Mouse (Mus musculus) T-helper 2 cell (primary cell): ENCODE measurements around the gene Rasgrp3.

Experiments
- in situ Hi-C: fragments of 300-600 bp; cut with MboI, MseI; formaldehyde crosslinking; loops from one replicate; pipeline ENCODE4 v1.15.1; 2025; ENCODE audit warnings: high pct_unique_total_duplicates

Gene Rasgrp3

DNA sequence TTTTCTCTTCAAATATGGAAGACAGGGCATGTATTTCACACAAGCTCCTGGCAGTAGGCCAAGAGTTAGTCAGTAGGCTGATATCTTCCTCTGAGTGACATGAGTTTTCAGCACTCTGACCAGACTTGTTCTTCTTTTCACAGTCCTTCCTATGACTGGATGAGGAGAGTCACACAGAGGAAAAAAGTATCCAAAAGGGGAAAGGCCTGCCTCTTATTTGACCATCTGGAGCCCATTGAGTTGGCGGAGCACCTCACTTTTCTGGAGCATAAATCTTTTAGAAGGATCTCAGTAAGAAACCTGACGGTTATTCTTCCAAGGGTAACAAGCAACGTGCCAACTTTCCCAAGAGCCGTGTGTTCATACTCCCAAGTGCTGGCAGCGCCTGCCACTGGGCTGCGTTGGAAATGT, 62.5 kb downstream of the Rasgrp3 start:
- in situ Hi-C loops, result no loop called here

DNA sequence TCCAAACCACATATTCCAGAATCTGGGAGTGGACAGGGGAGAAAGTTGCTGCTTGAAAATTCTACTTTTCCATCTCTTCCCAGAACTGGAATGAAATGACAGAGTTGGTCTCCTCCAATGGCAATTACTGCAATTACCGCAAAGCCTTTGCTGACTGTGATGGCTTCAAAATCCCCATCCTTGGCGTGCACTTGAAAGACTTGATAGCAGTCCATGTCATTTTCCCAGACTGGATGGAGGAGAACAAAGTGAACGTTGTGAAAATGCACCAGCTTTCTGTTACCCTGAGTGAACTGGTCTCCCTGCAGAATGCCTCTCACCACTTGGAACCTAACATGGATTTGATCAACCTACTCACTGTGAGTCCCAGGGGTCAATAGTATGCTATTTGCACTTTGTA, 67.3 kb downstream of the Rasgrp3 start:
- in situ Hi-C loops, result no loop called here

DNA sequence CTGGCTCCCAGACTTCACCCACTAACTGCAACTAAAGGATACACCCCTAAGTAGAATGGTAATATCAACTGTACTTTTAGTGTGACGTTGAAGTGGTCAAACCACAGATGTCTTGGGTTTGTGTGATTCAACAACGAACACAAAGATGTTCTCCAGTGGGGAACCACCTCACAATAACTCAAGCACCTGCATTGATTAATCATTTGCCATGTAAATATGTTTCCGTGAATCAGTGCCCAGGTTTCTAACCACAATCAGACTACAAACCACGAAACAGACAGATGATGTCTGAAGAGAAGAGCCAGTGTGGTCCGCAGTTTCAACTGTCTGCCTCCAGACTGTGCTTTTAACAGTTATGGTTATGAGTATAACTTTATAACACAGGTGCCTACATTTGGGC, 69.4 kb downstream of the Rasgrp3 start:
- in situ Hi-C loops, result no loop called here

DNA sequence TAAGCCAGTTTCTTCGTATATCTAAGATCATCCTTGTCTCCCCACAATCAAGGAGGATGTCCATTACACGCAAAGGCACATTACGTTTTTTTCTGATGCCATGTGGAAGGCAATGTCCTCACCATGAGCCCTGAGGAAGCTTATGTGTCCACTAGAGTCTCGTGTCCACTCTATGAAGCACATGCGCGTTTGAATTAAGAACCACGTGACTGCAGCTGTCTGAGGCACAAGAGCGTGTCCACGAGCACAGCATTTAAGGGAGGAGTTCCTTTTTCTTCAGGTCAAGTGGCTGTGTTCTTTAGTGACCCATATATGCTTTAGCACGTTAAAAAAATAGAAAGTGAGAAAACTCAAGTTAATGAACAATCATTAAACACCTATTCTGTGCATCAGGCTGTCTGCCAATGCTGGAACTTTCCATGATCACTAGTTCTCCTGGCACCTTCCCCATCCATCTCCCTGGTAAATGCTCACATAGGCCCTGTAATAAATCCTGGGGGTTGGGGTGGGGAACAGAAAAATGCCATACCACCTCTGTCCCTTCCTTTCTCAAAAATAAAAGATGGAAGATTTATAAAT, 70.5 kb downstream of the Rasgrp3 start:
- in situ Hi-C loops, result no loop called here

DNA sequence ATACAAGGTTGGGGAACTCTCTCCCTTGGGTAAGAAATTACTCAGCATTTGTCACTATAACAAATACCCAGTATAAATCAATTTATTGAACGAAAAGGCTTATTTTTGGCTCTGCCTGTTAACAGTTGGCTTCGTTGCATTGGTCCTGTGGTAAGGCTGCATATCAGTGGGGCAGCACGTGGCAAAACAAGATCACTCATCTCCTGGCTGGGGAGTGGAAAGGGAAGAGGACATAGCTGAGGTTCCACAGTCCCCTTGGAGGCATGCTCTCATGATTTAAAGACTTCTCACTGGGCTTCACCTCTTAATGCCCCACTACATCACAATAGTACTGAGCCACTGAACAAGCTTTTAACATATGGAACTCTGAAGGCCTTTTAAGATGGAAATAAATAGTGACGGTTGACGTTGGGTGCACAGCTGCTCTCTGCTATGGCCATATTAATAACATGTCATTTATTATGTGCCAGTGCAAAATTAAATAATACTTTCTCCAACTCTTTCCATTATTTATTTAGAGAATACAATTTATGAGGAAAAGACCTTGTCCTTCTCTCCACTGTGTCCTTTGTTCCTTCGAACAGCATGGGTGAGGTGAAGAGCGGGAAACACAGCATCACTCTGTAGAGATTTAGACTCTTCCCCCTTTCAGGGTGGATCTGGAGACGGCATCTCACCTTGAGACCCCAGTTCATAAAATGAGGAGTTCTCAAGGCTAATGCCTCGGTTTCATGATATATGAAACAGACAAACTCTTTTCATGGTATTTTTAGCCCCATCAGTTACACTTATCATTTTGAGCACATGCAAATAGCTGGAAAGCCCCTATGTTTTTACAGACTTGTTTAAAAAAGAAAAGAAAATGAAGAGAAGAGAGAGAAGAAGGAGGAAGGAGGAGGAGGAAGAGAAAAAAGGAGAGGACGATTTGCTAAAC, 71.3 kb downstream of the Rasgrp3 start:
- in situ Hi-C loops, result no loop called here

DNA sequence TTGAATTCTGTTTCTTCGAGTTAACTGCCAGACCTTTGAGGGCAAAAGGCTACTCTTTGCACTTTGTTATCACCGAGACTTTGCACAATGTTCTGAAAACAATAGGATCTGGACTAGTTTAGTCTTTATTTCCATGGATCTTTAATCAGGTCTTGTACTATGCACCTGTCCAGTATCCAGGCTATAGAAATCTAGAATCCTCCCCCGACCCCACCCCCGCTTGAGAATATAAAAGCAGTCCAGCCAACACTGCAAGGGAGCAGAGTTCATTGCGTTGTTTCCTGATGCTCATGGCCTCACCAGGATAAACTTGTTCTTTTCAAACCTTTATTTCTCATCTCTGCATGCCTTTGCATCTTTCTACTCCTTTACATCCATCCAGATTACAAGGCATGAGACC, 73.6 kb downstream of the Rasgrp3 start:
- in situ Hi-C loops, result no loop called here

DNA sequence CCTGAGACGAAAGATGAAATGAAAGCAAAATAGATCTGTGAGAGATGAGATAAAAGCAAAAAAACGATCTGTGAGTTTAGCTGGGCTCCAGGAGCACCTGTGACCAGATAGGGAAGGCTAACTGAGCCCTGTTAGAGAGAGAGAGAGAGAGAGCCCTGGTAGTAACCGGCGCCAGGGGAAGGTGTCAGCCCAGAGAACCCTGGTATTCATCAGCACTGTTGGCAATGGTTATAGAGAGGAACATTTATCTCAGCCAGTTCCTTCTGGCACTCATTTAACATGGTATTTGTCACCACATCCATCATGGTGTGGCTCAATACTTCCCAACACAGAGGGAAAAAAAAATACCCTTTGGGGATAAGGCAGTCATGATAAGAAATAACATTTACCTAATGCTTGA, 80.9 kb downstream of the Rasgrp3 start:
- in situ Hi-C loops, result no loop called here

DNA sequence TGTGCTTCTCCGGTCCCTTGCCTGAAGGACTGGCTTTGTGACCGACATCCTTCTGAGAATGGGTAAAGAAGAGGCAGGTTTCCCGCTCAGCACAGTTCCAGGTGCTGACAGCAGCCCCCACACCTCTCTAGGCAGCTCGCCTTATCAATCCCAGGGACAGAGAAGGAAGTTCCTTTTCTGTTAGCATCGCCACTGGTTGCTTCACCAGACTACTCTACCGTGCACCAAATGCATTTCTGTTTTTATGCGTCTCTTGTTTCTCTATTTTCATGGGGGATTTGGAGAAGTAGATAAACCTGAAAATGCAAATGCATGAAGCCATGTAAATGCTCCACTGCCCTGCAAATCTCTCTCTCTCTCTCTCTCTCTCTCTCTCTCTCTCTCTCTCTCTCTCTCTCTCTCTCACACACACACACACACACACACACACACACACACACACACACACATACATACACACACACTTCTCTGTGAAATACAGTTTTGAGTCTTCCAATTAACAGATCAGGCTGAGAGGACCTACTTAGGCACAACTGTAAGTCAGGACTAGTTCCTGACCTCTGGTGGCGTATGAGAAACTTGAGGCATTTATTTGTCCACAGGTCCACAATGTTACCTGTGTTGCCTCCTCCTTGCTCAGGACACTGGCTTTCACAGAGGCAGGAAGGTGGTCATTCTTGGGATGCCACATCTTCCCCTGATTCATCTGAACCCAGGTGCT, 82.6 kb downstream of the Rasgrp3 start:
- in situ Hi-C loops, result no loop called here

DNA sequence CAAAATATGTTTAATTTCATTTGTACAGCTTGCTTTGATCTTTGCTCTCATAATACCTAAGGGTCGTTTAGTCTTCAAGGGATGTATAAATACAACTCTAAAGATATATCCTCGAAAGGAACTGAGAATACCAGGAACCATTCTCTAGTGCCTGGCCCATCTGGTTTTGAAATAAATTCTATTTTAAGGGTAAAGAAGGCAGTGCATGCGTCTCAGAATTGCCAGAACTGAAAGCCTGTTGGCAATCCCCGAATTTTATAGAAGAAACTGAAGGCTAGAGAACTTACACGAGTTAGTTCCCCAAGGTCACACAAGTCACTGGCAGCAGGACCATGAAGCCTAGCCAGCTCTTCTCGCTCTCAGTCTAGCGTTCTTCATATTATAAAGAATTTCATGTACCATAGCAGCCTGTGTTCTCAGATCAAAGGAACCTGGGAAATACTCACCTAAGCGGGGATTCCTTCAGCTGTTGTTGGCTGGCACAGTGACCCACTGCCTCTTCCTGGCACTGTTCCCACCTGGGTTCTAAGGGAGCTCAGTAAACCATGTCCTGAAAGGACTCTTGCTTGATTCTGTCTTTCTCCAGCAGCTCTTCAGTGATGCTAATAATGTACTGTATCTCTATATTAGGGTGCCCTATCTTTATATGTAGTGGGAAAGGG, 83.7 kb downstream of the Rasgrp3 start:
- in situ Hi-C loops, result no loop called here

DNA sequence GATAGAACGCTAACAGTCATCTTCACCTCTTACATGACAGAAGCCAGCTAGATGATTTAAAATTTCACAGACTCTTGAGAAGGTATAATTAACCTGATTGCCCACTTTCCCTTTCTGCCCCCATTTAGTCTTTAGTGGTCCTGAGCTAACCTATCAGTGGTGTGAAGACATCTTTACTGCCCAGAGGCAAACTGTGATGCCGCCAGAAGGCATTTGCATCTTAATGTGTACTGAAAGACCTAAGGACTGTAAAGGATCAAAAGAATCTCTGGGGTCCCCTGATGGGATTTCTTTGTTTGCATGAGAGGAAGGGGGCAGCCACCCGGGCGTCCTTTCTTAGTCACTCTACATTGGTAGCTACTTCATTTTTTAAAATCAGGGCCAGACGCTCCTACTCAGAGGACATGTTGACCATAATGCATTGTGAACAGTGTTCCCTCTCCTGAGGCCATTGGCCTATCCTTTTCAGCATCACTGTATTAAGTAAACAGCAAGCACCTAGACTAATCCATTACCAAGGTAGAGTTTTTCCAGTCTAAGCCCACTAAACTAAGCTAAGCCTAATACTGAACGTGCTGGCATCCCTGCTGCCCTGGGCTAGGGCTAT, 85.6 kb downstream of the Rasgrp3 start:
- in situ Hi-C loops, result no loop called here

DNA sequence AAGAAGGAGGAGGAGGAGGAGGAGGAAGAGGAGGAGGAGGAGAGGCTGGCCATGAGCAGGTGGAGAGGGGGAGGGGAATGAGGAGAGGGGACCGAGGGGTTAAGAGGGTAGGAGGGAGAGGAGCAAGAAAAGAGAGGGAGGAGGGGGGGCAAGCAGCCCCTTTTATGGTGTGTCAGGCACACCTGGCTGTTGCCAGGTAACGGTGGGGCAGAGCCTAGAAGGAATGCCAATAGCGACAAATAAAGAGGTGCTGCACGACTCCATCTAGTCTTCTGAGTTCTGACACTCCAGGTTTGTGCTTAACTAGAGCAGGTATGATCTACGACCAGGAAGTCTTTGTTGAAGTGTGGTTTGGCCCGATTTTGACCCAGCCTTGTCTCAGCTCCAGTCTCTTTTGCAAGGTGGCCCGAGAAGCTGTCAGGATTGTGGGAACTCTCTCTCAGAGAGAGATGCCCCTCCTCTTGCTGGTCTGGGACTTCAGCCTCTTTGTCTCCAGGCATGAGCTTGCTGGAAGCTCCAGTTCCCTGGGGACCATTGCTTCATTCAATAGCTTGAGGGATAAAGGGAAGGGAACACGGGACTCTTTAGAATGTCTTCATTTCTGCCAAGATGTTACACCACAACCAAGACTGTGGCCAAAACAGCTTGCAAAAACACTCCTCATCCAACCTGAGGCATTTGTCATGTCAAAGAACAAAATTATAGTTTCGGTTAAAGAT, 86.8 kb downstream of the Rasgrp3 start:
- in situ Hi-C loops, result no loop called here

DNA sequence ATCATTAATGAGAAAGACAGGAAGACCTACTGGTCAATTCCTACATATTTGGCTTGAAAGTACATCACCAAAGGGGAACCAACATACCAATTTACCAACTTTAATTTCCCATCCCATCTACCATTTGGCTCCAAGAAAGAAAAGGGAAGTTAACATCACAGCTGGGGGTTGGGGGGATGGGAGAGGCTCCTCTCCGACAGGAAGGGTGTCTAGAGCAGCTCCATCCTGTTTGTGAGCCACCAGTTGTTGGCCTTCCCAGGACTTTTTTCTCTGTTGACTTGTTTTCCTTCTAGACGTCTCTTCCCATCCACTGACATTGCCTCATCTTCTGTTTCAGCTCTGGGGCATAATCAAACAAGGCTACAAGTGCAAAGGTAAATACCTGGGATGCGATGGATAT, 88.1 kb downstream of the Rasgrp3 start:
- in situ Hi-C loops, result no loop called here

DNA sequence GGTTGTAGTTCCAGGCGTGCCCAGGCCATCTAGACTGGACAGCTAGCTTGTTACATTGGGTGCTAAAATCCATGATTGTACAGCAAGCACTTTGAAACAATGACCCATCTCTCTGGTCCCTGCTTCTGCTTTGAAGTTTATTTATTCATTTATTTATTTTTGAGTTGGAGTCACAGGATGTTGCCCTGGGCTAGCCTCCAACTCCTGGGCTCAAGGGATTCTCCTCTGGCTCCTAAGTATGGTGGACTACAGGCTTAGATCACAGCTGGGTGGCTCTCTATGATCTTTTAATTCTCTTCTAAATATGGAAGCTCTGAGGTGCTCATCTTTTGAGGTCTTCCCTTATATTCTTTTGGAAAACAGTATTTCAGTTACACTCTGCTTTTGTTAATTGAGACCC, 90.7 kb downstream of the Rasgrp3 start:
- in situ Hi-C loops, result no loop called here

DNA sequence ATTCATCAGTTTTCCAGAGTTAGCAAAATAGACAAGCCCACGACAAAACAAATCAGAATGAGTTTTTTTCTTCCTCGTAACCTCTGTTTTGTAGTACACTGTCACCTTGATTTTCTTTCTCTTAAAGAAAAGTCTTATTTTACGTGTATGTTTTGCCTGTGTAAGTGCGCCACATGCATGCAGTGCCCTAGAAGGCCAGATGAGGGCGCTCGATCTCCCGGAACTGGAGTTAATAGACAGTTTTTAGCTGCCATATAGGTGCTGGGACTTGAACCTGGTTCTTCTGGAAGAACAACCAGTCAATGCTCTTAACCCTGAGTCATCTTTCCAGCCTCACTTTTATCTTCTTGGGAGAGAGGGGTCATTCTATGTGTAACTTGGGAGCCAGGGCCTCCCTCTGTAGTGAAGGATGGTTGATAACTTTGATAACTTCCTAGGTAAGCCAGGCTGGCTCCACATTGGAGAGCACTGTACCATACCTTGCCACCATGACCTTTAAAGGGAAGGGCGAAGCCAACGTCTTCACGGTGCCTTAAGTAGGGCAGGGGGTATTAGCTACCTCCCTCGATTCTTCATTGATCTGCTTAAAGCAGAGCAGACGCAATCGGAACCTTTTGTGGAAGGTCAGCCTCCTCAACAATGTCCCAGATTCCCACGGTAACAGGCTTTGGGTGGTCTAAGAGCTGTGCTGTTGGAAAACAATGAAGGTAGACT, 93.7 kb downstream of the Rasgrp3 start:
- in situ Hi-C loops, result no loop called here

DNA sequence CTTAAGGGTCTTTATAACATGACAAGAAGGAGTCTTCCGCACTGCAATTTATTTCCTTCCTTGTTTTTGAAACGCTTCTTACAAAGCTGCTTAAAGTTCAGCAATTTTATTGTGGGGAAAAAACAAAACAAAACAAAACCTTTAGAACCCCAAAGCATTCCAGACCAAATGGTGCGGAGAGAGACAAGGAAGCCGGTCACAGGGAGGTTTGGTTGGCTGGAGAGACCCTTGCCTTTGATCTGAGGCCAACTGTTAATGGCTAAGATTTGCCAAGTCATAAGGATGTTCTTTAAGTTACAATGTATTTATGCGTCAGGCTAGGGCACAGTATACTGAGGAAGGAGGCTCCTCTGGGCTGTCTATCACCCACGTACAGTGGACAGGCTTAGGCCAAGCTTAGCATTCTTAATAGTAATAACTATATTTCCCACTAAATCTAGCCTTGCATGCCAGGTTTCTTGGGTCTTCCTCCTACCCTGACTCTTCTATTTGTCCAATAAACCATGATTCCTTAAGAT, 96.8 kb downstream of the Rasgrp3 start:
- in situ Hi-C loops, result no loop called here

DNA sequence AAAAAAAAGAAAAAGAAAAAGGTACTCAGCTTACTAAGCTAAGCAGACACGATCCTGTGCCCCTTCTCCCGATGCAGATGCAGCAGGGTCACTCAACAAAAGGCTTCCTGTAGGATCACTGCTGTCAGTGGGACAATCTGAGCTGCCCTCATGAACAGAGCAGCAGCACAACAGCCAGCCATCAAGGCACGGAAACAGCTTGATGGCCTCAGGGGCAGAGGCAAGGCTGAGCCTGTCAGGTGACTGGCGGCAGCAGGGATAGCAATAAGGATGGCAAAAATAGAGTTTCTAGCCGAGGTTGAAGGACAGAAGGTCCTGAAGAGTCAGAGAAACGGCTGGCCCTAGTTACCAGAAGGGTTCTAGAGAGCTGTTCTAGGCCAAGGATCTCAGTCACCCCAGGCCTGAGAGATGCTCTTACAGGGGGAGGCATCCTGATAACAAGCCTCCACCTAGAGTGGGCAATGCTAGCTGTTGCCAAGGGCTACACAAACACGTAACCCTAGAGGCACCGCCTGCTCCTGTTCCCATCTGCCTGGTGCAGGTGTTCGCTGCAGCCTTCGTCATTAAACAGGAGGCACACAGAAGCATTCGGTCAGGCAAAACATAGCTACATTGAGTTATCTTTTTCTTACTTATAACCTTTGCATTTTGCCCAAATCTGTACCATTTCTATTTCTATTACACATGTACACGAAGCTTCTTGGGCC, 98.8 kb downstream of the Rasgrp3 start:
- in situ Hi-C loops, result no loop called here

DNA sequence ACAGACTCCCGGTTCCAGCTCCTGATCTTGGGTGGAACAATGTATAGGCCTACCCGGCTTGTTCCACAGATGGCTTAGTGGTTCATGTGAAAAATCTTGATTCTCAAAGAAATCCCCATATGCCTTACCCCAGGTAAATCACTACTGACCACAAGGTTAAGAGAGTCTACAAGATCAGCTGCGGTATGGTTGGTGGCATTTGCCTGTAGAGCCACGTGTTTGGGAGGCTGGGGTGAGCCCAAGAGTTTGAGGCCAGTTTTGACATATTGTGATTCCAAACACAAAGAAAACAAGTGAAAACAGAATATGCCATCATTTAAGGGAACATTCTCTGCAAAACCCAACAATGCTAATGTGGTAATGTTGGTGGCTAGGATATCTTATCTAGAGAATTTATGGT, 99.9 kb downstream of the Rasgrp3 start:
- in situ Hi-C loops, result no loop called here

DNA sequence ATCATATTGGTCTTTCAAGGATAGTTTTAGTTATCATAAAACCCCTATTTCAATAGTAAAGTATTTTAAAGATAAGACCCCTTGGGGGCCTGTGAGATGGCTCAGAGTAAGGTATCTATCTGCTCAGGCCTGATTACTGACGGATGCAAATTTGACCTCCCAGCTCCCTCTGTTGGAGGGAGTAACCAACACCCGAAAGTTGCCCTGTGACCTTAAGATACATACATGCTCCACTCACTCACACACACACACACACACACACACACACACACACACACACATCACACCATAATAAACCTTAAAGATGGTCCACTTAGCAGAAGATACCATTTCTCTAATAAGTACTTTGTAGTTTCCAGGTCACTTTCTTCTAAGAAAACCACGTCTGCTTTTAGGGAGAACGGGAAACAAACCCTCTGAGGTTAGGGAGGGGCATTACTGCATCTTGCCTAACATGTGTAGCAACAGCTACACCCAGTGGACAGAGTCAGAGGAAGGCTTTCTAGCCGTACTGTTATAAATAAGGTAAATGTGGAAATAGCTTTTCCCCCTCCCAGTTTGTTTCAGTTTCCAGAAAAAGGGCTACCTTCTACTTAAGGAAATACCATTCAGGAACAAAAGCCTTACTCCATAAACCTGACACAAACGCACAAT, 100.8 kb downstream of the Rasgrp3 start:
- in situ Hi-C loops, result no loop called here

DNA sequence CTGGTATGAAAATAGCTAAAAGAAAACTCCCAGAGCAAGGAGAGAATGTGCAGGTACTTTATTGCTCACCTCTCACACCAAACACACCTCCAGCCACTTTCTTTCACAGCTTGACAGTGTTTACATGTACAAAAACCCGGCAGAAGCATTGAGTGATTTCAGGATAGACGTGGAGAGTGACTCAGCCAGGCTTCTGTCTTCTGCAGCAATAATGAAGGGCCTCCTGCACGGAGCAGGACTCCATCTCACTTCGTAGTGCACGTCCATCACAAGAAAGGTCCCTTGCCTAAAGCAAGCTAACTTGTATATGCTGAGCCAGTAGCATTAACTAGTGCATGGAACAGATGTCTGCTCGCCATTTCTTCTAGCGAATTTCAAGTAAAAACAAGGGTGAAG, 101.4 kb downstream of the Rasgrp3 start:
- in situ Hi-C loops, result no loop called here
